ENCODE assay signal across 23 mouse cellular contexts in genomic region chr5:121476040-121476439, GRCm38 (mm10). TPM values are rescaled to one million over a fixed set of nuclear protein-coding genes. Genes with fewer than 3 reads are reported as not detected.
DNase-seq lines count a peak whose midpoint lies in the region; ATAC-seq and TF ChIP-seq lines count a peak whose summit lies in the region.
"Had no signal": no experiment of that assay in that cellular context is flagged by ENCODE, and none has a peak within 500 bp of the region (broad histone marks: within the 10 kb centered on the region; RNA-seq: fewer than 3 reads in every experiment).

No protein-coding gene starts in this region.

- no peaks in the 10 kb centered on the region for H3K9me3 ChIP-seq in liver, embryonic 11.5 days (ENCODE audit: control insufficient read depth, low read length)
- H3K9me3 ChIP-seq in liver, embryonic 15.5 days (replicated peaks), result no peaks in the 10 kb centered on the region
- no peaks in the 10 kb centered on the region for H3K9me3 ChIP-seq in hindbrain, embryonic 14.5 days (ENCODE audit: control insufficient read depth, low read length)
- H3K9me3 ChIP-seq: embryonic facial prominence, embryonic 13.5 days had no signal

- WGBS in liver, embryonic 11.5 days, result 49% methylated on average over 1 of the region's 1 CpGs
- WGBS in liver, embryonic 15.5 days (ENCODE audit: insufficient replicate concordance), result 23% methylated on average over 1 of the region's 1 CpGs
- 100% methylated on average over 1 of the region's 1 CpGs for WGBS in thymus, adult 2 months
- 92% methylated on average over 1 of the region's 1 CpGs for WGBS in hindbrain, embryonic 14.5 days

- DNase-seq in liver, embryonic 11.5 days (ENCODE audit: low spot score), result no peak
- DNase-seq in liver, result no peak
- no peak for DNase-seq in adrenal gland, postnatal 10 days
- no peak for DNase-seq in thymus, adult 2 months
- no peak for DNase-seq in hindbrain, embryonic 14.5 days (ENCODE audit: low spot score)
- DNase-seq: adrenal gland, adult 2 months; B cell, adult 2 months; cerebellum, postnatal 10 days; kidney, adult 9 months; kidney, postnatal 36 days; midbrain, embryonic 14.5 days; thymus, adult 18-20 months had no signal

- no peak overlapping the region; the same call in 1 of the 2 replicates for H3K9ac ChIP-seq in liver, embryonic 11.5 days (ENCODE audit: low read depth, low read length)
- no peak overlapping the region for H3K9ac ChIP-seq in liver, embryonic 15.5 days
- no peak overlapping the region for H3K9ac ChIP-seq in hindbrain, embryonic 14.5 days
- H3K9ac ChIP-seq: embryonic facial prominence, embryonic 13.5 days had no signal

- no peak overlapping the region for H3K4me3 ChIP-seq in liver, embryonic 11.5 days (ENCODE audit: low read depth, low read length)
- no peak overlapping the region for H3K4me3 ChIP-seq in liver, embryonic 15.5 days (replicated peaks)
- H3K4me3 ChIP-seq in thymus, adult 2 months (ENCODE audit: control insufficient read depth, insufficient read depth, low read length), result no peak overlapping the region
- H3K4me3 ChIP-seq in hindbrain, embryonic 14.5 days (replicated peaks; ENCODE audit: low read length), result no peak overlapping the region
- H3K4me3 ChIP-seq: embryonic facial prominence, embryonic 13.5 days; myocyte had no signal

- no peaks in the 10 kb centered on the region for H3K36me3 ChIP-seq in liver, embryonic 11.5 days (ENCODE audit: control insufficient read depth, insufficient read depth, low read length)
- no peaks in the 10 kb centered on the region for H3K36me3 ChIP-seq in liver, embryonic 15.5 days (replicated peaks)
- no peaks in the 10 kb centered on the region for H3K36me3 ChIP-seq in thymus, adult 2 months (ENCODE audit: control insufficient read depth, insufficient read depth, low read length)
- no peaks in the 10 kb centered on the region for H3K36me3 ChIP-seq in hindbrain, embryonic 14.5 days (replicated peaks; ENCODE audit: control insufficient read depth, insufficient read depth)
- H3K36me3 ChIP-seq: embryonic facial prominence, embryonic 13.5 days had no signal

- H3K4me1 ChIP-seq in liver, embryonic 11.5 days (replicated peaks; ENCODE audit: control insufficient read depth, insufficient read depth, low read length), result peaks cover 18% of the 10 kb centered on the region
- H3K4me1 ChIP-seq in liver, embryonic 15.5 days (replicated peaks), result peaks cover 53% of the 10 kb centered on the region
- H3K4me1 ChIP-seq in thymus, adult 2 months (replicated peaks; ENCODE audit: control insufficient read depth, insufficient read depth, low read length), result no peaks in the 10 kb centered on the region
- no peaks in the 10 kb centered on the region for H3K4me1 ChIP-seq in hindbrain, embryonic 14.5 days (replicated peaks; ENCODE audit: control insufficient read depth, insufficient read depth, low read length)
- H3K4me1 ChIP-seq: embryonic facial prominence, embryonic 13.5 days had no signal

- ATAC-seq in liver, embryonic 11.5 days (replicated peaks; ENCODE audit: low FRiP score), result peak; percentile 87
- peak; percentile 74 for ATAC-seq in erythroid progenitor cell, adult 5-6 weeks (replicated peaks; ENCODE audit: low FRiP score, poor library complexity, severe bottlenecking)
- peak; percentile 85 for ATAC-seq in liver, embryonic 15.5 days (ENCODE audit: insufficient read depth)
- ATAC-seq in hindbrain, embryonic 14.5 days (ENCODE audit: low FRiP score), result no peak
- ATAC-seq: forebrain, embryonic 16.5 days; hindbrain, postnatal 0 days had no signal

- no peak for TF ChIP-seq CTCF in thymus, adult 2 months (IDR thresholded peaks at IDR 0.05; ENCODE audit: borderline replicate concordance, control insufficient read depth, extremely low read depth, insufficient read depth, low read length, poor library complexity)

- H3K27me3 ChIP-seq in liver, embryonic 11.5 days (replicated peaks; ENCODE audit: control insufficient read depth, insufficient read depth, low read length), result no peaks in the 10 kb centered on the region
- no peaks in the 10 kb centered on the region for H3K27me3 ChIP-seq in liver, embryonic 15.5 days
- H3K27me3 ChIP-seq in thymus, adult 2 months (ENCODE audit: control insufficient read depth, insufficient read depth, low read length), result no peaks in the 10 kb centered on the region
- no peaks in the 10 kb centered on the region for H3K27me3 ChIP-seq in hindbrain, embryonic 14.5 days (ENCODE audit: control insufficient read depth, insufficient read depth, low read length)
- H3K27me3 ChIP-seq: embryonic facial prominence, embryonic 13.5 days had no signal

- TF ChIP-seq POLR2A in thymus, adult 2 months (IDR thresholded peaks at IDR 0.05; ENCODE audit: control insufficient read depth, extremely low read depth, insufficient read depth, low read length, poor library complexity), result no peak

- peak overlapping the region; percentile 52 for H3K4me2 ChIP-seq in liver, embryonic 11.5 days
- peak overlapping the region; percentile 21; the same call in 1 of the 2 replicates for H3K4me2 ChIP-seq in liver, embryonic 15.5 days
- no peak overlapping the region for H3K4me2 ChIP-seq in hindbrain, embryonic 14.5 days (replicated peaks)
- H3K4me2 ChIP-seq: embryonic facial prominence, embryonic 13.5 days had no signal

- peak overlapping the region; percentile 89 for H3K27ac ChIP-seq in liver, embryonic 11.5 days (ENCODE audit: low read depth, low read length)
- H3K27ac ChIP-seq in liver, embryonic 15.5 days (replicated peaks), result peak overlapping the region; percentile 71
- no peak overlapping the region for H3K27ac ChIP-seq in thymus, adult 2 months (ENCODE audit: control insufficient read depth, insufficient read depth, low read length)
- H3K27ac ChIP-seq in hindbrain, embryonic 14.5 days, result no peak overlapping the region
- H3K27ac ChIP-seq: embryonic facial prominence, embryonic 13.5 days; hindbrain, postnatal 0 days had no signal

RNA-seq across cellular contexts. Expression of gene Erp29, which starts 23.7 kb away (rescaled TPM):
- 168 and 175 TPM in 2 replicates for polyA plus RNA-seq in liver, embryonic 11.5 days (2014; fragmentation: Nextera tagmentation; extraction: Ambion mirVana)
- 37.1 and 50.3 TPM in 2 replicates for total RNA-seq in erythroid progenitor cell, adult 5-6 weeks (2015; ENCODE audit: low replicate concordance)
- 118 and 141 TPM in 2 replicates for total RNA-seq in erythroid progenitor cell, adult 5-6 weeks (2017; ENCODE audit: low replicate concordance)
- 87.0 and 94.4 TPM in 2 replicates for polyA plus RNA-seq in liver, embryonic 15.5 days (2015; fragmentation: Nextera tagmentation; extraction: Ambion mirVana)
- 100 to 1,000 TPM; 115 to 128 TPM for total RNA-seq in adrenal gland, postnatal 10 days (2021)
- polyA plus RNA-seq in thymus, adult 2 months (2012; rRNA removed), result 45.1 and 52.7 TPM in 2 replicates
- polyA plus RNA-seq in hindbrain, embryonic 14.5 days (2014; fragmentation: Nextera tagmentation; extraction: Ambion mirVana), result 146 and 147 TPM in 2 replicates

RNA-seq across cellular contexts. Expression of gene Tmem116, which starts 24.3 kb away (rescaled TPM):
- 1.1 and 2.6 TPM in 2 replicates for polyA plus RNA-seq in liver, embryonic 11.5 days (2014; fragmentation: Nextera tagmentation; extraction: Ambion mirVana)
- not detected in 2 replicates for total RNA-seq in erythroid progenitor cell, adult 5-6 weeks (2015; ENCODE audit: low replicate concordance)
- 0.26 TPM in 1 of 2 replicates, not detected in the other for total RNA-seq in erythroid progenitor cell, adult 5-6 weeks (2017; ENCODE audit: low replicate concordance)
- polyA plus RNA-seq in liver, embryonic 15.5 days (2015; fragmentation: Nextera tagmentation; extraction: Ambion mirVana), result 0.39 and 0.81 TPM in 2 replicates
- total RNA-seq in adrenal gland, postnatal 10 days (2021), result 1 to 10 TPM; 3.3 to 4.8 TPM
- 1.8 and 5.0 TPM in 2 replicates for polyA plus RNA-seq in thymus, adult 2 months (2012; rRNA removed)
- 1.2 and 1.9 TPM in 2 replicates for polyA plus RNA-seq in hindbrain, embryonic 14.5 days (2014; fragmentation: Nextera tagmentation; extraction: Ambion mirVana)

RNA-seq across cellular contexts. Expression of gene Adam1b, which starts 27.2 kb away (rescaled TPM):
- not detected in 2 replicates for polyA plus RNA-seq in liver, embryonic 11.5 days (2014; fragmentation: Nextera tagmentation; extraction: Ambion mirVana)
- not detected in 2 replicates for total RNA-seq in erythroid progenitor cell, adult 5-6 weeks (2015; ENCODE audit: low replicate concordance)
- total RNA-seq in erythroid progenitor cell, adult 5-6 weeks (2017; ENCODE audit: low replicate concordance), result not detected in 2 replicates
- not detected in 2 replicates for polyA plus RNA-seq in liver, embryonic 15.5 days (2015; fragmentation: Nextera tagmentation; extraction: Ambion mirVana)
- not detected for total RNA-seq in adrenal gland, postnatal 10 days (2021)
- polyA plus RNA-seq in thymus, adult 2 months (2012; rRNA removed), result not detected in 2 replicates
- polyA plus RNA-seq in hindbrain, embryonic 14.5 days (2014; fragmentation: Nextera tagmentation; extraction: Ambion mirVana), result not detected in 2 replicates
- total RNA-seq: adrenal gland, adult 2 months; gastrocnemius, postnatal 4 days; hematopoietic stem cell, adult 5-6 weeks; hindbrain, postnatal 0 days; left cerebral cortex, postnatal 14 days had no signal
- polyA plus RNA-seq: adrenal gland, adult 2 months; embryonic facial prominence, embryonic 13.5 days; hindbrain, postnatal 0 days; neural tube, embryonic 14.5 days; small intestine, adult 2 months had no signal

Comparison
In these comparisons a context has a peak if more than half of its experiments do, and no peak if none do; other contexts are left out.
1. H3K27ac ChIP-seq: peak in liver, embryonic 11.5 days (single experiment) and liver, embryonic 15.5 days (single experiment); none in thymus, adult 2 months (single experiment) and hindbrain, embryonic 14.5 days (single experiment).